Mouse (Mus musculus): ENCODE results near the gene Apaf1.

DNA sequence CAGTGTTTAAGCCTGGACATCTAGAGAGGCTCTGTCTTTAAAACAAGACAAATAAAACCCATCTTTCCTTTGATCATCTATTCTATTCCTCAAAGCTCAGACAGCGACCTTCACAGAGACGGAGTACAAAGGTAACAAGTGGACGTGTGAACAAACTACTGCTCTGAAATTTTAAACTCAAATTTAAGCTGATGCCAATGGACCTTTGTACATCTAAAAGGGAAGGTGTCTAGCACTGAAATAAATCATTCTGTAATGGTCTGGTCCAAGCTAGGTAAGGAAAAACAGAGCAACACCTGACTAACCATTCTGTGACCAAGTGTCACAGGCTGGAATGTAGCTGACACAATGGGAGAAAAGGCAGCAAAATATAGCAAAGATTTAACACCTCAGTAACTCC is 31.4 kb downstream of the Apaf1 start:
- TF ChIP-seq CTCF (IDR thresholded peaks at IDR 0.05; ENCODE audit: borderline replicate concordance, insufficient read depth, low read length) (no peak), POLR2A (IDR thresholded peaks at IDR 0.05; ENCODE audit: low read depth, low read length) (no peak)
